Mouse (Mus musculus): ENCODE data around the gene Cracr2a. TPM values are rescaled to one million over a fixed set of nuclear protein-coding genes. Genes with fewer than 3 reads are reported as not detected.
A peak's percentile ranks its signal among the peaks of the same experiment; 100 is the strongest.
"Not testable (repeated sequence)": the region's sequence is repeated elsewhere in the genome, so short reads cannot be mapped to it uniquely, and the experiment has no call there.

Gene Cracr2a
- 10.2 and 12.7 TPM in 2 replicates for polyA plus RNA-seq (2012; rRNA removed)

DNA sequence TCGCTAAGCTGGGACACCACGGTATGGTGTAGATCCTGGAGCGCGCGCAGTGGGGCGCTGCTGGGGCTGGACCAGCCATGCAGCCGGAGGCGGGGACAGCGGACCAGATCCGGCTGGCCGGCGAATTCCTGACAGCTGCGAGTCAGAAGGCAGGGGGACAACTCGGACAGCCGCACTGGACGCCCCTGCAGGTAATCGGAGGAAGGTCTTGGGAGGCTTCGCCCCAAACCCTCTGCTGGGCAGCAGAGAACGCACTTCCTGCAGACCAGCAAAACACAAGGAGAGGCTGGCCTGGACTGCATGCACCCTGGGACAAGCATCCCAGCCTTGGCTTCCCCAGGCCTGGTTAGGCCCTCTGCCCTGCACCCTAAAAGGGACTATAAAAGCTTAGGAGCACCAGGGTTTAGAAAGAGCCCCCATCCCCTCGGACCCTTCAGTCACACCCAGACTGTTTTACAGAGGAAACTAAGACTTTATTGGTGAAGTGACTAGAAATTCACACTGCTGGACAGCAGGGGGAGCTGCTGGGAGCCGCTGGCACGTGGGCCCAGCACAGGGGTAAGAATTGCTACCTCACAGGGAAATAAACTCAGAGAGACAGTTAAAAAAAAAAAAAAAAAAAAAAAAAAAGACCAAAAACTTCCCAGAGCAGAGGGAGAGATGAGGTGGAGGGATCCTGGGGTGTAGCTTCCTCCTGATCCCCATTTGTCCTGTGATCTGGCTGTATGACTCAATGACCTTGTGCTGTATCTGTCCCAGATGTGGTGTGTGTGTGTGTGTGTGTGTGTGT lies at the start of gene Cracr2a:
Gene Cracr2a, plus strand, starts transcription at position 108 of the 790 bp plus-strand sequence.
- 0% methylated on average over 22 of the region's 22 CpGs for WGBS
- TF ChIP-seq POLR2A (IDR thresholded peaks at IDR 0.05; ENCODE audit: borderline replicate concordance, extremely low read depth, low read depth, low read length) = peak; percentile 40; the same call in 1 of the 2 replicates
- peak; percentile 65 for TF ChIP-seq CTCF (IDR thresholded peaks at IDR 0.05; ENCODE audit: insufficient read depth, low read length)
- Histone ChIP-seq H3K4me1 (ENCODE audit: control insufficient read depth, insufficient read depth, low read length) (peaks cover 7% of the 10 kb centered on the region), H3K4me3 (replicated peaks; ENCODE audit: extremely low read depth, low read depth, low read length) (peak within 1 kb of the TSS; percentile 89)
- peak; percentile 83 for DNase-seq

DNA sequence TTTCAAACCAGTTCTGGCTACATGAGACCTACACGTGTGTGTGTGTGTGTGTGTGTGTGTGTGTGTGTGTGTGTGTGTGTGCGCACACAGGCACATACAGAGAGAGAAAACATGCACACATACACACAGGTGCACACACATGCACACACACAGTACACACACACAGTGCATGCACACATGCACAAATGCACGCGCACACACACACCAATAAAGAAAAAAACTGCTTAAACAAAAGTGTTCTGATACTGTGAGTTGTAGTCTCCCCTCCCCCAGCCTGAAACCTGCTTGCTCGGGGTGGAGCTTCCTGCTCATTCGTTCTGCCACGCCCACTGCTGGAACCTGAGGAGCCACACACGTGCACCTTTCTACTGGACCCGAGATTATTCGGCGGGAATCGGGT lies 47.4 kb upstream of the Cracr2a start:
- WGBS = 78% methylated on average over 7 of the region's 12 CpGs
- DNase-seq; H3K4me1 ChIP-seq (ENCODE audit: control insufficient read depth, insufficient read depth, low read length): not testable (repeated sequence)

DNA sequence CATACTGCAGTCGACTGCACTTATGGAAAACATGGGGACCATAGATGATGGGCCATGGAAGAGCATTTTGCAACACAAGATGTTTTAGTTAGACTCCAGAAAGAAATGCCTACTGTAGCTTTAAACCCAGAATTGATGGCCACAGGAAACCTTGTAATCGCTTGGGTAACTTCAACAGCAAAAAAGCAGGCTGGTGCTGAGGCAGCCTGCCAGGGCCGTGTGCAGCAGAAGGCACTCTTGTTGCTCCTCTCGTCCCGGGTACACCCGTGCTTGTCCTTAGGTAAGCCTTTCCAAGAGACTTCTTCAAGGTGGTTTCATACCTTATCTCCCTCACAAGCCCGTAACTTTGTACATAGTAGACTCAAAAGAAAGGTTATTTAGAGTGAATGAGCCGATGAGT lies 40.0 kb upstream of the Cracr2a start:
- no peak overlapping the region for H3K4me3 ChIP-seq (replicated peaks; ENCODE audit: extremely low read depth, low read depth, low read length)
- WGBS = 51% methylated on average over 8 of the region's 8 CpGs
- no peak for DNase-seq
- no peaks in the 10 kb centered on the region for H3K4me1 ChIP-seq (ENCODE audit: control insufficient read depth, insufficient read depth, low read length)
- TF ChIP-seq CTCF (IDR thresholded peaks at IDR 0.05; ENCODE audit: insufficient read depth, low read length) = no peak
- no peak for TF ChIP-seq POLR2A (IDR thresholded peaks at IDR 0.05; ENCODE audit: borderline replicate concordance, extremely low read depth, low read depth, low read length)

More for the DNA sequence above, 47.4 kb upstream of the Cracr2a start:
- H3K4me3 ChIP-seq (replicated peaks; ENCODE audit: extremely low read depth, low read depth, low read length) = not testable (repeated sequence)

DNA sequence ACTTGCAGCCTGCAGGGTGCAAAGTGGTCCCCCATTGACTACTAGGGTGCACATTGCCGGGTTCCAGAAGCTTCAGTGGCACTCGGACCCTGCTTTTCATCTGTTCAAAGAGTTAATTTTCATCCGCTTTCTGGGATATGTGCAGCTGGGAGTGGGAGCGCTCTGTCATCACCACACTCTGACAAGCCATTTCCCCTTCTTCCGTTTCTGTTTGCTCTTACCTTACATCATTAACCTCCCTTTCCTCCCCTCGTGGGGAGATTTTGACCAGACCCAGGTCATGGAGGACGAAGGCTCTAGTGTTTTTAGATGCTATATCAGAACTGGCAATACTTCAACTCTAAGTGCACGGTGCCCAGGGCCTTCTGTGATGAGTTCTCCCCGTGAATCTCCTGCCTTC lies 38.8 kb upstream of the Cracr2a start:
- no peaks in the 10 kb centered on the region for H3K4me1 ChIP-seq (ENCODE audit: control insufficient read depth, insufficient read depth, low read length)
- TF ChIP-seq CTCF (IDR thresholded peaks at IDR 0.05; ENCODE audit: insufficient read depth, low read length) = no peak
- no peak for TF ChIP-seq POLR2A (IDR thresholded peaks at IDR 0.05; ENCODE audit: borderline replicate concordance, extremely low read depth, low read depth, low read length)
- DNase-seq = no peak
- 23% methylated on average over 9 of the region's 9 CpGs for WGBS
- no peak overlapping the region for H3K4me3 ChIP-seq (replicated peaks; ENCODE audit: extremely low read depth, low read depth, low read length)

DNA sequence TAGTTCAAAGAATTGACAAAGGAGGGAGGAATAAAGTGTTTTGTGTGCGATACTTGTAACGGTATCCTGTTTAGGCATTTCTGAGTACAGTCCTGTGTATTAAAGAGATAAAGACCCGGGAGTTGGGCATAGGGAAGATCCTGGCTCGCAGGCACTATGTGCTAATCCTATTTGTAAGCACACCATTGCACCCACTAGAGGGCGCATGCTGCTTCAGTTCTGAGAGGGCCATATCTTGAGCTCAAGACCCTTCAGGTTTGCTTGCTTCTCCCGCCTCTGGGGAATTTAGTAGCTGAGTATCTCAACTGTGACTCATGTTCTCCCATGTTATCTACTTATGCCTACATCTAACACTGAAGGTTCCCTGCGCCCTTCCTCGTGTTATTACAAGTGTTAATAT lies 36.7 kb upstream of the Cracr2a start:
- H3K4me1 ChIP-seq (ENCODE audit: control insufficient read depth, insufficient read depth, low read length) = peaks cover 2% of the 10 kb centered on the region
- TF ChIP-seq CTCF (IDR thresholded peaks at IDR 0.05; ENCODE audit: insufficient read depth, low read length) (peak; percentile 79), POLR2A (IDR thresholded peaks at IDR 0.05; ENCODE audit: borderline replicate concordance, extremely low read depth, low read depth, low read length) (no peak)
- 27% methylated on average over 8 of the region's 8 CpGs for WGBS
- DNase-seq = peak; percentile 42
- no peak overlapping the region for H3K4me3 ChIP-seq (replicated peaks; ENCODE audit: extremely low read depth, low read depth, low read length)

DNA sequence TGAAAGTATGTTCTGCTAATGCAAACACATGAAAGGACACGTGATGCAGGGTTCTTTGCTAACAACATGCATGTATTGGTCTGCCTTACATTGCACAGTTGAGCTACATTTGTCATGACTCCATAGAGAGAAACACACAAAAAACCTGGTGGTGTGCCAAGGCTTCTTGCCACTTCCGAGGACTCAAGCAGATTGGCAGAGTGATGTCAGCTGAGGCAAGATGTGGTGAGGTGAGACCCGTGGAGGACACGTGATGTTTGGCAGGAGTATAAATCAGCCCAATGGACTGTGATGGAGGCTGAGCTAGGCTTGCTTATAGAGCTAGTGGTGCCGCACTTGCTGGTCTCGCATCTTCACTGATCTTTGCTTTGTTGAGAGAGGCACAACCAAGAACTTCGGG lies 32.5 kb upstream of the Cracr2a start:
- H3K4me1 ChIP-seq (ENCODE audit: control insufficient read depth, insufficient read depth, low read length) = peaks cover 4% of the 10 kb centered on the region
- WGBS = 78% methylated on average over 7 of the region's 7 CpGs
- H3K4me3 ChIP-seq (replicated peaks; ENCODE audit: extremely low read depth, low read depth, low read length) = no peak overlapping the region
- TF ChIP-seq POLR2A (IDR thresholded peaks at IDR 0.05; ENCODE audit: borderline replicate concordance, extremely low read depth, low read depth, low read length) (no peak), CTCF (IDR thresholded peaks at IDR 0.05; ENCODE audit: insufficient read depth, low read length) (no peak)
- DNase-seq = no peak

DNA sequence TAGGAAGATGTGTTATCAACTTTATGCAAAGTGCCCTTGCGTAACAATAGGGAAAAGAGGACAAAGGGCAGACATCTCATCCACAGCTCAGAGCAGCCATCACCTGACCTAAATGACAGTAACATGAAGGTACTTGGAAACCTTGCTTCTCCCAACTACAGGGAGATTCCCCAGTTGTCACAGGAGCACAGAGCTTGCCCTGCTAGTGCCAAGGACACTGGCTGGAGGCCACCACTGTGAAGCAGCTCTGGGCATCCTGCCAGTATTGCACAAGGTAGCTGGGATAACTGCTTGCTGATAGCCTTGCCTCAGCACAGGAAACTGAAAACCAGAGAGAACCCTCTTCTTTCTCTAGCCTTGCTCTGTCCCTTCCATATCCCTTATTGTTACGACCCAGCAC lies 31.7 kb upstream of the Cracr2a start:
- TF ChIP-seq POLR2A (IDR thresholded peaks at IDR 0.05; ENCODE audit: borderline replicate concordance, extremely low read depth, low read depth, low read length) = no peak
- TF ChIP-seq CTCF (IDR thresholded peaks at IDR 0.05; ENCODE audit: insufficient read depth, low read length) = no peak
- H3K4me3 ChIP-seq (replicated peaks; ENCODE audit: extremely low read depth, low read depth, low read length) = no peak overlapping the region
- peak; percentile 82 for DNase-seq
- 34% methylated on average over 2 of the region's 2 CpGs for WGBS
- H3K4me1 ChIP-seq (ENCODE audit: control insufficient read depth, insufficient read depth, low read length) = peaks cover 4% of the 10 kb centered on the region

DNA sequence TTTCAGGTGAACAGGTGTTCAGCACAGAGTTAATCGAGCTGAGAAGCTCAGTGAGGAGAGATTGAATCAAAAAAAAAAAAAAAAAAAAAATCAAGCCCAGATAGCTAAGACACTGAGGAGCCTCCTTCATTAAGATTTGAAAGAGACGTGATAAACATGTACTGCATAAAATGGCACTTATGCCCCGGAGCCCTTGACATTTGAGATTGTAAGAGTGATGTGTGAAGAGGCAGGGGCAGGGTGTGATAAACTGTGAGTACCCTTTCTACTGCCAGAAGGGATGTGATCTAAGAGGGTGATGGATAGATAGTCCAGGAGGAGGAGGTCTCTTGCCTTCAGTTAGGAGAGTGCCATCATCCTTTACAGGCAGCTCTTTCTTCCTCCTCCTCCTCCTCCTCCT lies 30.9 kb upstream of the Cracr2a start:
- peaks cover 4% of the 10 kb centered on the region for H3K4me1 ChIP-seq (ENCODE audit: control insufficient read depth, insufficient read depth, low read length)
- no peak overlapping the region for H3K4me3 ChIP-seq (replicated peaks; ENCODE audit: extremely low read depth, low read depth, low read length)
- WGBS = 18% methylated on average over 3 of the region's 3 CpGs
- TF ChIP-seq CTCF (IDR thresholded peaks at IDR 0.05; ENCODE audit: insufficient read depth, low read length) = no peak
- TF ChIP-seq POLR2A (IDR thresholded peaks at IDR 0.05; ENCODE audit: borderline replicate concordance, extremely low read depth, low read depth, low read length) = no peak
- no peak for DNase-seq

DNA sequence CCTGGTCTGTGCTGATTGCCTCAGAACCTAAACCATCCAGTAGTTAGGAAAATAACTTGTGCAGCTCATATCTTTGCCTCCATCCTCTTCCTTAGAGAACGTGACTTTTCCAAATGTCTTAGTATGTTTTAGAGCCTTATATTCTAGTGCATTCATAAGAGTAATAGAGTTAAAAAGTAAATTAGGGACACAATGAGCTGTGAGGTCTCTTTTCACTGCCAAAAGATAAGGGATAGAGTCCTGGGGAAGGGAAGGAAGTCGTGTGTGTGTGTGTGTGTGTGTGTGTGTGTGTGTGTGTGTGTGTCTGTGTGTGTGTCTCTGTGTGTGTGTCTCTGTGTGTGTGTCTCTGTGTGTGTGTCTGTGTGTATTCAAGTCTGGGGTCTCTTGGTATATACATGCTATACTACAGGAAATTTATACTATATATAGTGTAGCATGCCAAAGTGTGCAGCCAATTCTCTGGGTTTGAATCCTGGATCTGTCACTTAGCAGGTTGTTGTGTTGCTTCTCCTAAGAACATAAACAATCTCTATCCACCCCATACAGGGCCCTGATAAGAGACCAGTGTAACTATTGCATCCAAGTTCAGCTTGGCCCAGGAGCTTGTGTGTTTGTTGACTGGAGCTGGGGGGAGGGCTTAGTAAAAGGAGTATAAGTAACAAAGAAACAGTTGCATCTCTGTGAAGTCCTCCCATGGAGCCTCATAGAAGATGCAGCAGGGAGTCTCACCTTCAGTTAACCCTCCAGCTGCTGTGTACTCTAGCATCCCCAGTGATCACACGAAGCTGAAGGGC lies 29.5 kb upstream of the Cracr2a start:
- peaks cover 4% of the 10 kb centered on the region for H3K4me1 ChIP-seq (ENCODE audit: control insufficient read depth, insufficient read depth, low read length)
- H3K4me3 ChIP-seq (replicated peaks; ENCODE audit: extremely low read depth, low read depth, low read length) = no peak overlapping the region
- no peak for DNase-seq
- WGBS = 38% methylated on average over 3 of the region's 3 CpGs
- TF ChIP-seq POLR2A (IDR thresholded peaks at IDR 0.05; ENCODE audit: borderline replicate concordance, extremely low read depth, low read depth, low read length) (no peak), CTCF (IDR thresholded peaks at IDR 0.05; ENCODE audit: insufficient read depth, low read length) (no peak)

All from lung, adult 2 months (tissue).